Mouse (Mus musculus): Measurements from ENCODE around the gene Sugp2. TPM values are rescaled to one million over a fixed set of nuclear protein-coding genes. Genes with fewer than 3 reads are reported as not detected.
A peak's percentile ranks its signal among the peaks of the same experiment; 100 is the strongest.
"Not testable (repeated sequence)": the region's sequence is repeated elsewhere in the genome, so short reads cannot be mapped to it uniquely, and the experiment has no call there.

Sugp2 gene
- 100 to 1,000 TPM; 128 to 138 TPM for total RNA-seq (2021)
- long read RNA-seq, full-length matches to known transcripts, result 19 of 53 reads
- long read RNA-seq, partial matches to known transcripts, result 7 of 53 reads
- long read RNA-seq, other reads (novel, unspliced or antisense), result 27 of 53 reads

DNA sequence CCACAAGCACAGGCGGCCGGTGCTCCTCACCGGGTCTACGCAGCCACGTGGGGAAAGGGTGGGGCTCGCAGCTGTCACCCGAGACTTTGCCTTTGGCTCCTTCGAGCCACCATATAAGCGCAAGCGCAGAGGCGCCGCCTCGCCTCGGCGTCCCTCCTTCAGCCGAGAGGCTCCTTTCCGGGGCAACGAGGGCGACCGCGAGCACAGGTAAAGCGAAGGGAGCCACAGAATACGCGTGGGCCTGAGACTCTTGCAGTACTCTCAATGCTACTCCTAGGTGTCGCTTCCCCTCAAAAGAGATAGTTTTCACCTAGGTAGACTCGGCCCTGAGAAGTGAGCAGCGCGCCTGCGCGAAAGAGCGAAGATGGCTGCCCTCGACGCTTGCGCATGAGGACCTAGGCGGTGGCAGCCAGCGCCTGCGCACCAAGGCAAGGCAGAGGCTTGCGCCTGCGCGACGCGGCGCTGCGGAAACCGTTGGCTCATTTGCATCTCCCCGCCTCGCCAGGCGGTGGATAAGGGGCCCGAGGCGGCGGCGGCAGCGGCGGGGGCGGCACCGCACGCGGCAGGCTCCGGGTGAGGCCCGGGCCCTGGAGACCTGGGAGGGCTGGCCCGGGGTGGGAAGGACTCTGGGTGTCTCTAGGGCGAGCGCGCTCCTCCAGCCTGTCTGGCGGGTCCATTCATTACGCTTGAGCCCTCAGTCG lies at the start of gene Sugp2, which contains the start of gene Armc6:
Gene Sugp2, plus strand, starts transcription at position 147 of the 701 bp plus-strand sequence.
Gene Armc6, minus strand, starts transcription at position 387 of the 701 bp plus-strand sequence.
- peak; percentile 93 to 95 for DNase-seq (ENCODE audit: low spot score in 2 of 2)

DNA sequence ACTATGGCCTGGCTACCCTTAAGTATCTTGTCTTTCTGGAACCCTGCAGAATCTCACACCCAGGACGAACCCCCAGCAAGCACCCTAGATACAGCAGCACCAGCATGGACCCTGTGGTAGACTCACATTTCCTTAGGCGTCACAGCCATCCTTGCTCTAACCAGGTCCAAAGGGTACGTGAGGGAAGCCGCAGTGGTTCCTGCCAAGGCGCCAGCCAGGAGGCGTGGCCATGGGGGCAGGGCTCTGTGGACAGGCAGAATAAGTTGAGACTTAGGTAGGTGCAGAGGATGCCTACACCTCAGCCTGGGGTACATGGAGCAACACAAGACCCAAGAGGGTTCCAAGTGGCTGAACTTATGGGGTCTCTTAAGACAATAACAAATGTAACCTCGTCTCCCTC lies 45.3 kb upstream of the Sugp2 start:
- DNase-seq (ENCODE audit: low spot score in 2 of 2), result no peak

DNA sequence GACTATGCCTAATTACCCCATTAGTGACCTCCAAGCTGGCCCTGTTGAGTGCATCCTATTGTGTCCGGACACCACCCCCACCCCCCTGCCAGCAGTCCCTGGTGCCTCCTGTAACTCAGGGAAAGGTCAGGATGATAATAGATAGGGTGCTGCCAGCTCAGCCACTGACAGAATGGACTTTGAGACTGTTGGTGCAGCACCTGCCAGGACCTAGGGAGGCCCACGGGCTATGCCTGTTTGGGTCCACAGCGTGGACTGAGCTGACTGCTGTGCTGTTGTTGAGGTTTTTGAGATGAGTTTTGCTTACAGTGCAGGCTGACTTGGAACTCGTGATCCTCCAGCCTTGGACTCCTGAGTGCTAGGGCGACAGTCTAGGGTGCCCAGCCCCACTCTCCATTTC lies 40.8 kb upstream of the Sugp2 start:
- no peak for DNase-seq (ENCODE audit: low spot score in 2 of 2)

DNA sequence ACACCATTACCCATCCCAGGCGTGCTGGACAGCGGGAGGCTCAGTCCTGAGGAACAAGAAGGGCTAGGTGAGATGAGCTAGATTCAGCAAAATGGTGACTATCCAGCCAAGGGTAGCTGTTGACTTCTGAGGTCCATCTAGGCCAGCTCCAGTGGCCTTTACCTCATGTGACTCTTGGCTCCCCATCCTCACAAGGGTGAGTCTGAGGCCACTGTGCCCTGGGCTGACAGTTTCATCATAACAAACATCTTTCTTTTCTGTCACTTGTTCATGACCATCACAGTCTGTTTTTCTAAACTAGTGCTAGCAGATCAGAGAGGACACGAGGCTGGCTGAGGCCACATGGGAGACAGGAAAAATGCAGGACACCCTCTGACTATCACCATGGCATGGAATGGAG lies 39.8 kb upstream of the Sugp2 start:
- no peak for DNase-seq (ENCODE audit: low spot score in 2 of 2)

DNA sequence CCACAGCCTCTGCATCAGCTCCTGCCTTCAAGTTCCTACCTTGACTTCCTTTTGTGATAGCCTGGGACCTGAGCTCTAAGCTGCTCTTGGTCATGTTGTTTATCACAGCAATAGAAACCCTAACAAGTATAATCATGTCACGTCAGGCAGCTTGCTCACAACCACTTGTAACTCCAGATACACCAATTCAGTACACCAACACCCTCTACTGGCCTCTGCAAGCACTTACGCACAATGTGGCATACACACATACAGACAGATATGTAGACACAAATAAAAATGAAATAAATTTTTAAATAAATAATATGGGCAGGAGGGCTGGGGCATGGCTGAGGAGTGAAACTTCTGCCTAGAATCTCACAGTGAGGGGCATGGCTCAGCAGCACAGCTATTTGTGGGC lies 38.3 kb upstream of the Sugp2 start:
- no peak for DNase-seq (ENCODE audit: low spot score in 2 of 2)

DNA sequence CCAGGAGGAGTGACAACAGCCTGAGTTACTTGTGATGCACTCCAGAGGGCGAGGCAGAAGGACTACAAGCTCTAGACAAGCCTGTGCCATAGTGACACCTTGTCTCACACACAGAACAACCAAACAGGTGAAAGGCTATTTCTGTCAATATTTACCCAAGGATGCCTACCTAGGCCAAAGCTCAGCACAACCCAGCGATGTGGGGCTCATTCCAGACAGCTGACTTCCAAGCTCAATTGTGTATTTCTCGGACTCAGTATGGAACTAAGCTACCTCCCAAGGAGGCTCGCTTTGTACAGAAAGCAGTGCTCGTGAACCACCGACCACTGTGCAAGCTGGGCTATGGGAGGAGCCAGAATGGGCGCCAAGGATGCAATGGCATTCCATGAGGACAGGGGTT lies 36.4 kb upstream of the Sugp2 start:
- DNase-seq (ENCODE audit: low spot score in 2 of 2), result no peak

DNA sequence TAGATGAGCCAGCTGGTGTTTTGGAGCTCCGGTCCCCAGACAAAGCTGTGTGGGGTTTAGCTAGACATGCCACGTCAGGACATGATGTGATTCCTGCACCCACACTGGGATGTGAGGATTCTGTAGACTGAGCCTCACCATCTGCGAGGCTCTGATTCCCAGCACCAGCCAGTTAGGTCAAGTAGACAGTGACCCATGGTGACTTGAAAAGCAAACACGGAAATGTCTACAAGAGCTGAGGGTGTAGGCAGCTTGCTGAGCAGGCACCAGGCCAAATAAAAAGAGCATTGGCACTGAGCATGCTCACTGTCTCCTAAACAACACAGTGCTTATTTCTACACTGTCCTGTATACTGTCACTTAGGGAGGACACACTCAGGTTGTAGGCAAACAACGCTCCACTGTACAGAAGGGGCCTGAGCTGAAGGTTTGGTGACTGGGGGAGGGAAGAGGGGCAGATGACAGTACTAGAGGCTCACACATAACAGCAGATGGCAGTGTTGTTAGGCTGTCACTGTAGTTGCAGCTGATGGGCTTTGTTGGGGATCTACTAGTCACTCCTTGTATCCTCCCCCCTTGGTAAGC lies 33.8 kb upstream of the Sugp2 start:
- peak; percentile 59 to 63 for DNase-seq (ENCODE audit: low spot score in 2 of 2)

DNA sequence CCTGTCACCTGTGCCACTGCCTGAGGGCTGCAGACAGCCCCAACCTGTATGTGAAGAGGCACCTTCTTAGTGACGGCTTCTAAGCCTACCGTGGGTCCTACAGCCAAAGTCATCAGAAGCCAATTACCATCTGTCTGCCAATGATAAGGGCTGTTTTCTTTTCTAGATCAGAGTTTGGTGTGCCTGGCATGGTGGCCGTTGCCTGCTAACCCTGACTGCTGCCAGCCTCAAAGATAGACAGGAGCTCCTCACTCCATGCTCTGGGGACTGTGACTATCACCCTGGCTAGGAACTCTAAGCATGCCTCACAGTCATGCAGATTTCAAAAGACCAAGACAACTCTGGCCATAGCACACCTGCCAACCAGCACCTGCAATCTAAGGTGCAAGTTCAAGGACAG lies 32.6 kb upstream of the Sugp2 start:
- DNase-seq (ENCODE audit: low spot score in 2 of 2), result no peak

DNA sequence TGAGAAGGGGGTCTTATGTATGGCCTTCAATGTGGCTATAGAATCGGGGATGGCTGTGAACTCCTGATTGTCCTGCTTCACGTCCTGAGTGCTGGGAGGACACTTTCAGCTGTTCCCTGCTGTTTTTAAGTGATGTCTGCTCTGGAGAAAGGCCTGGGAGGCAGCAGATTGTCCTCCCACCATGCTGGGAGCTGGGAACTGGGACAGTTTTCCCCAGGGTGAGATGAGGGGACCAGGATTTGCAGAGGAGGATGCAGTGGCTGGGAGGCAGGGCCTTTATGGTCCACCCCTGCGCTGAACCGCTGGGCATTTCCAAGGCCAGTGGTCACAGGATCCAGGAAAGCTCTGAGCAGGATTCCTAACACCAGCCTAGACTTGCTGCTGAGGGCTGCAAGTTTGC lies 31.0 kb upstream of the Sugp2 start:
- DNase-seq (ENCODE audit: low spot score in 2 of 2), result no peak

DNA sequence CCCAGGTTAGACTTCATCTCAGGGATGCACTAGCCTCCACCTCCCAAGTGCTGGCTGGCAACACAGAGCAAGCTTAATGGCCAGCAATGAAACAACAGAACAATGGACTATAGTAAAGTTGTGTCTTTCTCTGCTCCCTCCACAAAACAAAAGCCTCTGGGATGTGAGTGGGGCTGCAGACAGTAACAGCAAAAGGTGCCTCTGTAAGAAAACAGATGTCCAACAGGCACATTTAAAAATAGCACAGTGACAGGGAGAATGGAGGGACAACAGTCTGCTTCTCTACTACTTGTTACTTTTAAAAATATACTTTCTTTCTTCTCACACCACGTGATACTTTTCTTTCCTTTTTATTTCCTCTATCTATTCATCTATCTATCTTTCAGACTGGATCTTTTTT lies 29.3 kb upstream of the Sugp2 start:
- DNase-seq (ENCODE audit: low spot score in 2 of 2), result no peak

DNA sequence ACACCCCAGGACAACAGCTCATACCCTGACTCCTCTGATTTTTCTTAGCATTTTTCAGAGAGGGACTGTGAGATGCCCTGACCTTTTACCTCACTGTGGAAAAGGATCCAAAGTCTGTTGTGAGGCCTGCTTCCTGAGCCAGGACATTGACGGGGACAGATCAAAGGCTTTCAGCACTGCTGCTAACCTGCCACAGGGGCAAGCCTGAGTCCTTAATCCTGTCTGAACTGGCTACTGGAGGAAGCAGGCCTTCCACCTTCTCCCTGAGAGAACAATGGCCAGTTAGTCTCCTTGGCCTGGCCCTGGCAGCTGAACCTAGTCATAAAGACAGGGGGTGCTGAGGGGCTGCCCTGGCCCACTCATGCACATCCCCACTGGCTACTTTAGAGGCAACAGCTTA lies 25.9 kb upstream of the Sugp2 start:
- DNase-seq (ENCODE audit: low spot score in 2 of 2), result no peak

DNA sequence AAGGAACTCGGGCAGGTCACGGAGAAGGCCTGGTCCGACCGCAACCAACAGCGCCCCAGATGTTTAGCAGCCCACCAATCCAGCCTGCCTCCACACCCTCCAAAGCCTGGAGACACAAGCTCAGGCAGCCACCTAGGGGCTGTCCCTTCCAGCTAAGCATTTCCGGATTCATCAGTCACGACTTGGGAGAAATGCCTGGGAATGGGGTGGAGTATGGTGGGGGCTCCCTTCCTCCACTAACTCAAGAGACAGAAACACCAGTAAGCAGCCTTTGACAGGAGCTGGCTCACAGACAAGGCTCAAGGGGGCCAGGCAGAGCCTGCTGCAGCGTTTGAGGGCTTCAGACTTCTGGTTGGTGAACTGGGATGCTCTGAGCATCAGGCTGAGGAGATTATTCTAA lies 23.5 kb upstream of the Sugp2 start:
- DNase-seq (ENCODE audit: low spot score in 2 of 2), result no peak

DNA sequence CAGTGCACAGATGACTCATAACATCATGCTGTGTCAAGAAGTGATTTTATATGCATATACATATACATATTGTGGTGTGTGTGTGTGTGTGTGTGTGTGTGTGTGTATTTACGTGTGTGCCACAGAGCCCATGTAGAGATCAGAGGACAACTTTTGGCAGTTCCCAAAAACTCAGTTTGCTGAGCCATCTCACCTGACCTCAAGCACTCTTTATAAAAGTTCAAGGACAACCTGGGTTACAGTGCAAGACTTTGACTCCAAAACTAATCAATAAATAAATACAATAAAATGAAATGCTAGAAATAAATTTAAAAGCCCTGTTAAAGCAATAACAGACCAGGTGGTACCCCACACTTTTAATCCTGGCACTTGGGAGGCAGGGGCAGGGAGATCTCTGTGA lies 22.8 kb upstream of the Sugp2 start:
- DNase-seq (ENCODE audit: low spot score in 2 of 2), result no peak

DNA sequence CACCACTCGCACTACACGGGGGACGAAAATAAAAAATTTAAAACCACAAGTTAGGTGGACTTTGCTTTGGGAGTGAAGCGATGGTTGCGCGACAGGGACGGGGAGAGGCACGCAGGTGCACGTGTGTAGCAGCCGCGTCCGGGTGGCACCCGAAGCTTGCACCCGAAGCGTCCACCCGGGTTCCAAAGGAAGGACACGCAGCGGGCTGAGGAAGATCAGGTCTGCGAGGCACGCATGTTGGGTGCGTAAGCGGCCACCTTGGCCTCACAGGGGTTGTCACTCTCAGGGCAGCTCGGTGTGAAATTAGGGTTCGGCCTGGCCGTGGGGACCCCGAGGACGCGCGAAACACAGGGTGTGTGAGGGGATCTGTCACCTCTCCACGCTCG lies 22.3 kb upstream of the Sugp2 start:
- DNase-seq (ENCODE audit: low spot score in 2 of 2), result no peak

DNA sequence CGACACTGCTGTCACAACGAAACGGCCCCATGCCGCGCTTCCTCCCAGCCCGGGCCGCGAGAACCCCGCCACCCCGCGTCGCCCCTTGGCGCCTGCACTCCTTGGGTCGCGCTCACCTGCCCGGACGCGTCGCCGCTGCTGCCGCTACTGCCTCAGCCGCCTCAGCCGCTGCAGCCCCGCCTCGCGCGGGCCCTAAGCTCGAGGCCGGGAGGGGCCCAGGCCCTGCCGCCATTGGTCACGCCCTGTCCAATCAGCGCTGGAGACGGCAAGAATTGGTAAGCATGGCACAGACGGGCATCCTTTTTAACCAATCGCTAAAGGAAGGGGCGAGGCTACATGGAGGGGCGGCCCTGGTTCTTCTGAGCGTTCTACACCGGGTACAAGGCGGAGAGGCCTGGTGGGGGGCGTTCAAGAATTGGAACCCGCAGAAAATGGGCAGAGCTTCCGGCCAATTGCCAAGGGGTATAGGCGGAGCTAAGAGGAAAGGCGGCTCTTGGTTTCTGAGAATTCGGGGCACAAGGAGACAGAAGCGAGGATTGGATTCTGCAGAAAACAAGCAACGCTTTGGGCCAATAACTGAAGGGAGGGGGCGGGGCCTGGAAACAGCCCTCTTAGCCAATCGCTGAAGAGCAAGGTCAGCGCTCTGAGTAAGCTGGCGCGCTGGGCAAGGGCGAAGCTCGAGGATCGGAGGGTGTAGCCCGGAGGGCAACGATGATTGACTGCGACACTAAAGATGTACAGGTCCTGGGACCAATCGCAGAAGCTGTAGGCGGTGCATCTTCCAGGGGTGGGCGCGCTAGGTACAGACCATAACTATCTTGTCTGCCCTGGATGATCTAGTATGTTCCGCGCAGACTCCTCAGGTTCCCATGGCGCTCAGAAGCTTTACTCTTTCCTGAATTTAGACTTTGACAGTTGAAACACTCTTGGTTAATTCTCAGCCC lies 21.6 kb upstream of the Sugp2 start, which contains the start of gene Slc25a42:
Gene Slc25a42, minus strand, starts transcription at position 194 of the 944 bp plus-strand sequence.
- DNase-seq (ENCODE audit: low spot score in 2 of 2), result peak; percentile 98

DNA sequence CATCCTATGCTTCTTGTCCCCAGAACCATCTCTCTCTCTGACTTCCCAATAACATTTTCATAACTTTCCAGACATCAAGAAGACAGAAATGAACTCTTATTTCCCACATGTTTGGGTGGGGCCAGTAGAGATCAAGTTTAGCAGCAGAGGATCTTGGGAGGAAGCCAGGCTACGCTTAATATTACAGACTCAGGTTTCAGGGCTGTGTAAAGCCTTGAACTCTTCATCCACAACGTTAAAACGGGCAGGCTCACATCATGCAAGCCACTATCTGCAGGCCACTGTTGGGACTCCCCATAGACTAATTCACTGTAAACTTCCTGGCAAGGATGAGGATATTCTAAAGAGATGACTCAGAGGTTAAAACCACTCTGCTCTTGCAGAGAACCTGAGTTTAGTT lies 19.6 kb upstream of the Sugp2 start:
- DNase-seq (ENCODE audit: low spot score in 2 of 2), result no peak

DNA sequence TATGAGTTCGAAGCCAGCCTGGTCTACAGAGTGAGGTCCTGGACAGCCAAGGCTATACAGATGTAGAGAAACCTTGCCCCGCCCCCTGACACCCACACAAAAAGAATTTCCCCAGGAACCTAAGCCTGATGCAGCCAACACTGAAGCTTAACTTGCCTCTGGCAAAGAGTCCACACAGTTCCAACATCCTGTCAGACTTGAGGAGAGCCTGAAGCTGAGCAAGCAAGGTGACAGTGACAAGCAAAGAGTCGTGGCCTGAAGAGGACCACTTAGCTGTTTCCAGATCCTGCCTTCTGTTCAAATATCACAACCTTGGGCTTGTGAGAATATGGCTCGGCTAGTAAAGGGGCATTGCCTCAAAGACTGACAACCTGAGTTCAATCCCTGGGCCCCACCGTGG lies 18.9 kb upstream of the Sugp2 start:
- no peak for DNase-seq (ENCODE audit: low spot score in 2 of 2)

DNA sequence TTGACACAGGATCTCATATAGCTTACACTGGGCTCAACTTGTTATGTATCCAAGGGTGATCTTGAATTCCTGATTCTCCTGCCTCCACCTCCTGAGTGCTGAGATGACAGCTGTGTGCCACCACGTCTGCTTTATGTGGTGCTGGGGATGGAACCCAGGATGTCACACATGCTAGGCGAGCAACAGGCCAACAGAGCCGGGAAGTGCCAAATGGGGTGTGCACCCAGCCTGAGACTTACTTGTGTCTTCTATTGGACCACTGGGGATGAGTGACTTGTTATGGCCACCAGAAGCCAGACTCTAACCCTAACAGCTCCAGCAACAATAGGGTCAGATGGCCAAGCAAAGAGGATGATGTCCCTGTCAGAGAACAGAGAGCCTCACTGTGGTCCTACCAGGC lies 17.9 kb upstream of the Sugp2 start:
- not testable (repeated sequence) for DNase-seq (ENCODE audit: low spot score in 2 of 2)

DNA sequence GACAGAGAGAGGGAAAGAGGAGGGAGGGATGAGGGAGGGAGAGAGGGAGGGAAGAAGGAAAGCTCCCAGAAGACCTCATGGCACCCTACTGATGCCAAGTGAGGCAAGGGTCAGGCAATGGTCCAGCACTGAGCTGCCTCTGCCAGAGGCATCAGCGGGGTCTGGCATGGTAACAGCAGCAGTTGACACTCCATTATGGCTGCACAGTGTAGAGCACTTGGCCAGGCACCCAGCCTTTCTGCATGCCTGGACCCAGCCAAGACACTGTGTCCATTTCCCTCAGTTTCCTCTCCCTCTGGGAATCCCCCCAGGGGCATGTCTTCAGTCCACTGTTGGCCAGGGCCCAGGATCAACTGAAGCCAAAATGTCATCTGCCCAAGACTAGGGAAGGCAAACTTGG lies 17.5 kb upstream of the Sugp2 start:
- DNase-seq (ENCODE audit: low spot score in 2 of 2), result peak; percentile 81 to 85

DNA sequence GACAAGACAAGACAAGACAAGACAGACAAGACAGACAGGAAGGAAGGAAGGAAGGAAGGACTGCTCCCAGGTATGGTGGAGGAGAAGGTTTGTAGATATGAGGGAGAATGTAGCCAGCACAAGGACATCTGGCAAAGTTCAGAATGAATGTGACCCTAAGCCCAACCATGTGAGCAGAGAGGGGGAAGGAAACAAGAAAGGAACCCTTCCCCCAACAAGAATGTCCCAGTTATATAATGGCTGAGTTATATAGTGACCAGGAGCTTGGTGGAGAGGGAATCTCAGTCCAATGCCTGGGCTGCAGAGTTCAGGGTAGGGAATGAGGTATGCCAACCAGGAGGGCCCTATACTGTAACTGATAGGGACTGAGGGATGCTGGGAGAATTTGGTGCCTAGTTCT lies 16.6 kb upstream of the Sugp2 start:
- DNase-seq (ENCODE audit: low spot score in 2 of 2), result no peak

DNA sequence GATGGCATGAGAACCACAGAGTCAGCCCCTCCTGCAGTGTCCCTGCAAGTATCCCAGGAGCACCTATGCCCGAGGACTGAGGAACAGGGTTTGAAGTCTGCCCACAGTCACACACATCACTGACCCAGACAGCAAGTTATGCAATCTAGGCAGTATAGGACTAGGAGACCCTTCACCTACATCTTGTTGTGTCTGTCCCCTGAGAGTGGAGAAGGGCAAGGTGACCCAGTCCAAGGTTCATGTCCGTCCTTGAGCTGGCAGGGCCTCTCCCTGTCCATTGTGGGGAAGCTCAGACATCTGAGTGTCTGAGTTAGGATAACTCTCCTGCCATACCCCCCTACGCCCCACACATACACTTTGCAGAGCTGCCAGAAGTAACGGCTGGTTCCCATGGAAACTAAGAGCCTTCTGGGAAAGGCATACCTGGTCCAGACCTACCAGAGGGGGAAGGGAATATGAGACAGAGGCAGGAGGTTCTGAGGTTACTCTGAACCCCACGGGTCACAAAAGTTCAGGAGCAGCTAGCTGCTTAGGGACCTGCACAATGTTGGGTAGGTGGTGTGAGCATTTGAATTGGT lies 14.8 kb upstream of the Sugp2 start:
- DNase-seq (ENCODE audit: low spot score in 2 of 2), result no peak
